Mouse (Mus musculus) adrenal gland, postnatal 36 days (tissue): Measurements from ENCODE around the gene Gm11487. TPM values are rescaled to one million over a fixed set of nuclear protein-coding genes. Genes with fewer than 3 reads are reported as not detected.
"Not testable (repeated sequence)": the region's sequence is repeated elsewhere in the genome, so short reads cannot be mapped to it uniquely, and the experiment has no call there.

ENCODE experiments used
- DNase-seq, 2 experiments: peaks; one replicate each; pipeline ENCODE4 v3.0.0; 2021; ENCODE audit warnings: mixed read lengths in 1 of 2
- long read RNA-seq, 2 experiments: library from polyadenylated mRNA; stranded (forward); transcript quantifications; one replicate each; pipeline ENCODE4 v2.0.0; 2021; ENCODE audit warnings: borderline sequencing depth in 2 of 2
- total RNA-seq, 2 experiments: library from RNA; stranded (reverse); gene quantifications; 2 replicates each; pipeline ENCODE4 v1.2.3; 2021

The Gm11487 gene
- total RNA-seq, result not detected
- long read RNA-seq, experiment 1, result 0 reads
- long read RNA-seq, experiment 2, result 0 reads

DNA sequence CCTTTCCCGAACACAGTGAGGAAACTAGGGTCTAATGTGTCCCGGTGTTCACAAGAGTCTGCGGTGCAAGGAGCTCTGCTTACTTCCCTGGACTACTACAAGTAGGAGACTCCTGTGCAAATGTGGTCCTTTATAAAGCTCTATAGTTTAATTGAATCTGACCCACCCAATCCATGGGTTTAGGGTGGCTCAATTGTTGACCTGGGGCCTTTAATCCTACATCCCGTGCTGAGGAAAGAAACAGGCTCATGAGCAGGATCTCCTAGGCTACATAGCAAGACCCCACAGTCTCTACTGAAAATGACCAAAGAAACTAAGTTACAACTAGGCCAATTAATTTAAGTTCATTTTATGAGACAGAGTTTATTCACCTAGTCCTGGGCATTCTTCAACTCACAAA, at the start of gene Gm11487:
Gene Gm11487, minus strand, starts transcription at position 101 of the 400 bp plus-strand sequence.
- DNase-seq, result not testable (repeated sequence)

DNA sequence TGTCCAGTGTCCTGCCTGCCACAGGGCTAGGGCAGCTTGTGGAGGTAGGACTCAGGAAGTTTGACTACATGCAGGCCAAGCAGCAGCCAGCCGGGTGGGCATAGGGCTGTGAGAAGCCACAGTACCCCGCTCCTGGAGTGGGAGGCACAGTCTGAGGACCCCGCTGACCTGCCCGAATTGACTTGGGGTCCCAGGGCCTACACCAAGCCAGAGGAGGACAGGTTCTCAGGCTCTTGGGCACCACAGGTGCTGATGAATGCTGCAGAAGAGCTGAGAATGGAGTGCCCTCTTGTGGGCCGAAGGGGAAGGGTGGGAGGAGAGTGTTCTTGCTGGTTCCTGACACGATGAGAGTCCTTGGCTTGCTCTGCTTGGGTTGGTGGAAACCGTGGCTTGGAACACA, 39.8 kb upstream of the Gm11487 start:
- DNase-seq, result peak; percentile 18 to 32

DNA sequence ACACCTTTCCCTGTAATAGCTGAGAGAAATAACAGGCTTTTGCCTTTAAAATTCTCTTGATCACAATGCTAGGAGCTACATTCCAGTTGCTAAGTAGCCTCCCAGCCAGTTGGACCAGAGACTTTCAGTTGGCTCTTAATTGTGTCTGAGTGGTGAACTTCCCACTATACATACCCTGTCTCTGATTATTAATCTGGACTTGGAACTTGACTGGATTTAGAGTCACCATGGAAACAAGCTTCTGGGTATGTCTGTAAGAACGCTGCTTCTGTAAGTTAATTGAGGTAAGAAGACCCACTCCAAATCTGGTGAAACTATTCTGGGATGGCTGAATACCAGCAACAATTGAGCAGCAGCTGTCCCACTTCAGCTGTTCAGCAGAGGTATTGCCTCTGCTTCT, 37.7 kb upstream of the Gm11487 start:
- no peak for DNase-seq

DNA sequence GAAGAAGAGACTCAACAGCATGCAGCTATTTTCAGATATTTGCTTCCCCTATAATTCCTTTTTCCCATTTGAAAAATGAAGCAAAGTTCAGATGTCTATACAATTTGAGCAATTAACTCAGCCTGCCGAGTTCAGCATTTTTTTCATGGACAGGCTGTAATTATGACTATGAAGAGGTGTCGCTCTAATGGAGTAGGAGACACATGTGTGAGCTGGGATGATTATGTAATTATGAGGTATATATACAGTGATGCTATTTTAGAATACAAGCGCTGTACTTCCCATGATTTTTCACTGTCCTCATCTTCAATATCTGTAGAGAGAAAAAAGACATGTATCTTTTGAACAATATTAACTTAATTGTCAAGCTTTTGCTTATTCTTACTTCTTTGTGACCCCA, 21.0 kb upstream of the Gm11487 start:
- no peak for DNase-seq

DNA sequence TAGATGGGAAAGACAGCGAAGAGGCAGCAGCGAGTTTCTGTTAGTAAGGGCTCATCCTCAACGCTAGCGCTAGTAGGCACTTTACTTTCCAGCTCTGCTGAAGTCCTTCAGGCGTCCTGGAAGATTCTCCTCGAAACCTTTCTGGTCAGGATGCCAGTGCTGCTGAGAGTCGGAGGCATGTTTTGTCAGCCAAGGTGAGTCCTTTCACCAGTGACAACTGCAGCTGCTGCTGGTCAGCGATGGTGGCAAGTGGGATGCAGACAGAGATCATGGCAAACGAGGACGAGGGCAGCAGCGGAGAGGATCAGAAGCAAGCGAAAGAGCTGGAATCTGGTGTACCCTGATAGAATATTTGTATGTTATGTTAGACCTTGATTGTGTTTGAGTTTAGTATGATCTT, 18.2 kb upstream of the Gm11487 start:
- DNase-seq, result no peak

DNA sequence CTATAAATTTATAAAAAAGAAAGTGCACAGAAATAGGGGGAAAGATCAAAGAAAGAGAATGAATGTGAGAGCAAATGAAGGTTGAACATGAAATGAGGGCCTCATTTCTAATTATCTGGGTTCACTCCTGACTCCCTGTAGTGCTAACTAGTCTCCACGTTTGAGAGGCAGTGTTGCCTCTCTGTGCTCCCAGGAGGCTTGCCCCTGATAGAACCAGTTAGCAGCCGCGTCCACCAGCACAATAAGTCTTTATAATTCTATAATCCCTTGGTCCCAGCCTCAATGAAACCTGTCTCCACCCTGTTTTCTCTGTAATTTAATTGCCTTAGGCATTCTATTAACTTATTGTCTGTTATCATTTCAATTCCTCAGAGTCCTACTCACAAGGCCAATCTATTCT, 38.3 kb downstream of the Gm11487 start:
- DNase-seq, result no peak

Other genes starting within 250 kb of the Gm11487 start
- not detected for gene Gm11238, start 202.8 kb upstream of the Gm11487 start, total RNA-seq
- gene Gm11237, start 217.9 kb upstream of the Gm11487 start, total RNA-seq, result not detected
- gene Gm11236, start 233.0 kb upstream of the Gm11487 start, total RNA-seq, result not detected